Mouse (Mus musculus) neutrophil, adult 83 days (primary cell): ENCODE results near the gene Zfp40. TPM values are rescaled to one million over a fixed set of nuclear protein-coding genes. Genes with fewer than 3 reads are reported as not detected.

Experiments
- total RNA-seq, 2 experiments: library from RNA; stranded (reverse); gene quantifications; one replicate each; pipeline ENCODE4 v1.2.4; 2023

The Zfp40 gene
- 1 to 10 TPM; 2.6 to 2.8 TPM for total RNA-seq

DNA sequence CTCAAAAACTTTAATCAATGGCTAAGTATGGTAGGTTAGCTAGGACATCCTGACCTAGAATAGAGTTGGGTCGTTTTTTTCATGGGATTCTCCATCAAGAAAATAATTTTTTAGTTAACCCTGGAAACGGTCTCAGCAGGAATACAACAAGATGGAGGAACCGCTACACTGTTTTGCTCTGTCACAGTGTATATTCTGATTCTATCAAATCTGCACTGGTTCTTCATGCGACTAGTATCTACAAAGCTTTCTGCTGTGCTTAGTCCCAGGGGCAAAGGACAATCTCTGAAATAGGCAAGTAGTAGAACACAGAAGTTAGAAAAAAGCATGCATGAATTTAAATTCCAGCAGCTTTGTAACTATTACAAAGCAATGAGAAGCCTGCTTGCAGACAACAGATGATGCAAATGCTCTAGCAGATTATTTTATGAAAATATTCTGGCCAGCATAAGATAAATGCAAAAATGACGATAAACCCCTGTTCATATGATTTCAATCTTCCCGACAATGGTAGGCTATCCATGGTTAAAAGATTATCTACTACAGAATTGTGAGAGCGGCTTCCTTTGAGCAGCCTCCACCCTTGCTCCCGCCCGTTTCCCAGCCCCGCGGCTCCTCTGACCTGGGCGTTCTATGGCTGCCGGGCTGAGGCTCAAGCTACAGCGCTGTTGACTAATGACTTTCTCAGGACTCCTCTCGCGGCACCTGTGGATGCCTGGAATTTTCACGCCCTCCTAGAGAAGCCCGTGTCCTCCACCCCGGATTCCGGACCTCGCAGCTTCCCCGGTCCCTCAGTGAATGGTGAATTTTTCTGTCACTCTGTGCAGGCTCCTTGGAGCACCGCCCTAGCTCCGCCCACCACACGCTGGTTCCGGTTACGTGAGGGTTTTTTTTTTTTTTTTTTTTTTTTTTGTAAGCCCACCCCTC is at the start of gene Zfp40:
Gene Zfp40, minus strand, starts transcription at position 800 of the 927 bp plus-strand sequence.

Other genes starting within 250 kb of the Zfp40 start
- gene Vmn2r-ps130, start 132.1 kb downstream of the Zfp40 start, total RNA-seq, result not detected
- not detected for gene Vmn2r114, start 119.3 kb upstream of the Zfp40 start, total RNA-seq
- not detected for gene Vmn2r115, start 150.5 kb upstream of the Zfp40 start, total RNA-seq
- gene Vmn2r116, start 191.4 kb upstream of the Zfp40 start, total RNA-seq, result not detected